ENCODE assay signal across 8 mouse cellular contexts in genomic region chr11:101095314-101096024, GRCm38 (mm10). TPM values are rescaled to one million over a fixed set of nuclear protein-coding genes. Genes with fewer than 3 reads are reported as not detected.
DNase-seq lines count a peak whose midpoint lies in the region; ATAC-seq and TF ChIP-seq lines count a peak whose summit lies in the region.

Psmc3ip (minus strand) TSS chr11:101095436.

- TF ChIP-seq POLR2A in cerebellum, adult 2 months (IDR thresholded peaks at IDR 0.05; ENCODE audit: borderline replicate concordance, insufficient read depth, low read length) = peak; percentile 78; the same call in 1 of the 2 replicates

- peak within 1 kb of the TSS; percentile 79 for H3K4me2 ChIP-seq in forebrain, postnatal 0 days (ENCODE audit: low read depth)
- peak within 1 kb of the TSS; percentile 96 for H3K4me2 ChIP-seq in lung, embryonic 14.5 days

- H3K27me3 ChIP-seq in cerebellum, adult 2 months (ENCODE audit: control insufficient read depth, insufficient read depth, low read length) = no peaks in the 10 kb centered on the region
- no peaks in the 10 kb centered on the region for H3K27me3 ChIP-seq in forebrain, postnatal 0 days (ENCODE audit: insufficient read depth, low read length)
- no peaks in the 10 kb centered on the region for H3K27me3 ChIP-seq in lung, embryonic 14.5 days (ENCODE audit: insufficient read depth, low read length)

- WGBS in cerebellum, adult 2 months = under 1% methylated on average over 43 of the region's 43 CpGs
- under 1% methylated on average over 43 of the region's 43 CpGs for WGBS in forebrain, postnatal 0 days
- WGBS in lung, embryonic 14.5 days = under 1% methylated on average over 43 of the region's 43 CpGs

- H3K4me3 ChIP-seq in cerebellum, adult 2 months (replicated peaks; ENCODE audit: insufficient read depth, low read depth, low read length) = peak within 1 kb of the TSS; percentile 85
- peak within 1 kb of the TSS; percentile 56 for H3K4me3 ChIP-seq in forebrain, postnatal 0 days (ENCODE audit: low read depth, low read length)
- H3K4me3 ChIP-seq in lung, embryonic 14.5 days (ENCODE audit: low read depth, low read length) = peak within 1 kb of the TSS; percentile 71

- no peaks in the 10 kb centered on the region for H3K9me3 ChIP-seq in forebrain, postnatal 0 days (ENCODE audit: low read length)
- H3K9me3 ChIP-seq in lung, embryonic 14.5 days (ENCODE audit: low read depth, low read length) = no peaks in the 10 kb centered on the region

- no peaks in the 10 kb centered on the region for H3K4me1 ChIP-seq in cerebellum, adult 2 months (ENCODE audit: control insufficient read depth, insufficient read depth, low read length)
- H3K4me1 ChIP-seq in forebrain, postnatal 0 days (ENCODE audit: insufficient read depth) = no peaks in the 10 kb centered on the region; the same call in 1 of the 2 replicates
- H3K4me1 ChIP-seq in lung, embryonic 14.5 days (ENCODE audit: insufficient read depth) = no peaks in the 10 kb centered on the region

- peak; percentile 99 for ATAC-seq in forebrain, postnatal 0 days
- peak; percentile 97 for ATAC-seq in lung, embryonic 14.5 days (ENCODE audit: insufficient read depth)
- peak; percentile 96 for ATAC-seq in neutrophil, adult 5-6 weeks (ENCODE audit: extremely low read depth, insufficient number of reproducible peaks, low FRiP score, poor library complexity, severe bottlenecking)

- H3K27ac ChIP-seq in cerebellum, adult 2 months (ENCODE audit: insufficient read depth, low read length) = peak within 1 kb of the TSS; percentile 89
- peak within 1 kb of the TSS; percentile 81 for H3K27ac ChIP-seq in forebrain, postnatal 0 days (ENCODE audit: low read depth, low read length)
- H3K27ac ChIP-seq in lung, embryonic 14.5 days (ENCODE audit: low read depth) = peak within 1 kb of the TSS; percentile 81

- peaks cover 73% of the 10 kb centered on the region for H3K36me3 ChIP-seq in forebrain, postnatal 0 days (ENCODE audit: insufficient read depth)
- peaks cover 73% of the 10 kb centered on the region for H3K36me3 ChIP-seq in lung, embryonic 14.5 days (ENCODE audit: insufficient read depth)

- peak; percentile 67 for DNase-seq in MEL-GATA-1-ER (ENCODE audit: extremely low read depth, low read depth)
- peak; percentile 95 to 96 for DNase-seq in cerebellum, adult 2 months
- peak; percentile 94 for DNase-seq in forebrain, postnatal 0 days
- DNase-seq in heart, postnatal 4 days = peak; percentile 97
- DNase-seq in layer of hippocampus, adult 8-10 months (ENCODE audit: low spot score in 2 of 2) = peak; percentile 92 to 93
- DNase-seq in lung, embryonic 14.5 days = peak; percentile 99
- DNase-seq in testis, postnatal 14 days (ENCODE audit: low spot score) = peak; percentile 95

- H3K9ac ChIP-seq in forebrain, postnatal 0 days = peak within 1 kb of the TSS; percentile 57
- H3K9ac ChIP-seq in lung, embryonic 14.5 days = peak within 1 kb of the TSS; percentile 67

- TF ChIP-seq CTCF in cerebellum, adult 2 months (IDR thresholded peaks at IDR 0.05; ENCODE audit: borderline replicate concordance, insufficient read depth, low read depth, low read length) = peak; percentile 83
- TF ChIP-seq CTCF in forebrain, postnatal 0 days (IDR thresholded peaks at IDR 0.05; ENCODE audit: low read depth) = peak; percentile 86
- peak; percentile 84 for TF ChIP-seq CTCF in lung, embryonic 14.5 days (IDR thresholded peaks at IDR 0.05; ENCODE audit: low read depth)

RNA-seq across cellular contexts. Expression of gene Psmc3ip, which starts in this region (rescaled TPM):
- polyA plus RNA-seq in cerebellum, adult 2 months (2012; rRNA removed) = 4.7 and 5.3 TPM in 2 replicates
- 9.5 and 13.8 TPM in 2 replicates for total RNA-seq in forebrain, postnatal 0 days (2014; rRNA removed)
- polyA plus RNA-seq in forebrain, postnatal 0 days (2015; fragmentation: Nextera tagmentation; extraction: Ambion mirVana) = 19.2 and 25.7 TPM in 2 replicates
- 10 to 100 TPM; 11.7 to 13.6 TPM for total RNA-seq in heart, postnatal 4 days (2021)
- total RNA-seq in layer of hippocampus, adult 8-10 months (2022) = 1 to 10 TPM; 2.5 to 5.4 (median 3.9) TPM
- polyA plus RNA-seq in lung, embryonic 14.5 days (2014; fragmentation: Nextera tagmentation; extraction: Ambion mirVana) = 39.9 and 44.1 TPM in 2 replicates
- total RNA-seq in neutrophil, adult 5-6 weeks (2017) = 3.6 and 4.0 TPM in 2 replicates

Comparison
In these comparisons a context has a peak if more than half of its experiments do, and no peak if none do; other contexts are left out.
1. Peak in every context shown above with its lines: DNase-seq, ATAC-seq, H3K4me3 ChIP-seq and H3K27ac ChIP-seq.